Mouse (Mus musculus): ENCODE measurements at regions not wholly inside any gene's neighbourhood (a gene's known extent, or its start where the extent isn't known, plus 50 kb on each side); places are given as distances from the start of the nearest gene placed in this dataset.

GRCm38 (mm10) chr10:17106831-17107230, 616.2 kb upstream of the Cited2 start:
- Histone ChIP-seq H3K36me3 (ENCODE audit: insufficient read depth, low read length) (no peaks in the 10 kb centered on the region), H3K9me3 (ENCODE audit: low read length) (no peaks in the 10 kb centered on the region), H3K4me2 (ENCODE audit: low read depth, low read length, poor library complexity, severe bottlenecking) (no peak overlapping the region), H3K4me3 (ENCODE audit: low read depth, low read length) (no peak overlapping the region), H3K4me1 (ENCODE audit: insufficient read depth, low read length) (no peaks in the 10 kb centered on the region), H3K27me3 (ENCODE audit: insufficient read depth, low read length) (no peaks in the 10 kb centered on the region), H3K27ac (ENCODE audit: low read depth, low read length) (no peak overlapping the region), H3K9ac (replicated peaks; ENCODE audit: low read length, poor library complexity, severe bottlenecking) (no peak overlapping the region)
- ATAC-seq (ENCODE audit: low FRiP score): no peak
- 96% methylated on average over 1 of the region's 1 CpGs for WGBS
- no peak for TF ChIP-seq CTCF (IDR thresholded peaks at IDR 0.05)
- DNase-seq (ENCODE audit: low spot score): no peak

GRCm38 (mm10) chr10:17111071-17111470, 611.9 kb upstream of the Cited2 start:
- WGBS: 74% methylated on average over 2 of the region's 2 CpGs
- Histone ChIP-seq H3K9ac (replicated peaks; ENCODE audit: low read length, poor library complexity, severe bottlenecking) (no peak overlapping the region), H3K4me1 (ENCODE audit: insufficient read depth, low read length) (no peaks in the 10 kb centered on the region), H3K9me3 (ENCODE audit: low read length) (no peaks in the 10 kb centered on the region), H3K4me2 (ENCODE audit: low read depth, low read length, poor library complexity, severe bottlenecking) (no peak overlapping the region), H3K36me3 (ENCODE audit: insufficient read depth, low read length) (no peaks in the 10 kb centered on the region), H3K27ac (ENCODE audit: low read depth, low read length) (no peak overlapping the region), H3K27me3 (ENCODE audit: insufficient read depth, low read length) (no peaks in the 10 kb centered on the region), H3K4me3 (ENCODE audit: low read depth, low read length) (no peak overlapping the region)
- DNase-seq (ENCODE audit: low spot score): no peak
- no peak for TF ChIP-seq CTCF (IDR thresholded peaks at IDR 0.05)
- ATAC-seq (ENCODE audit: low FRiP score): no peak

DNA sequence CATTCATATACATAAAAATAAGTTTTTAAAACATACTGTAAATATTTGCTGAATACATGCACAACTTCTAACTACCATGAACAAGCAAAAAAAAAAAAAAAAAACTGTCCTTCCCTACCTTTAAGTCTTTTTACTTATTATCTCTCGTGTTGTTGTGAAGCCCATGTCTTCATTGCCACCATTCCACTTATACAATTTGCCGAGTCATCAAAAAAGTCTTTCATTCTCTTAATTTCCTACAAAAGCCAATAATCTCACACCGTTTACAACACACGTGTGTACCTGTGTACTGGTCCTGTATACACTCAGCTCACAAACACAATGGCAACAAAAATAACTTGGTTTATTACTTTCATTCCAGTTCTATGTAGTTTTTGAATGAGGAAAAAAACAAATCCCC, 608.2 kb upstream of the Cited2 start:
- TF ChIP-seq CTCF (IDR thresholded peaks at IDR 0.05): no peak
- Histone ChIP-seq H3K27me3 (ENCODE audit: insufficient read depth, low read length) (no peaks in the 10 kb centered on the region), H3K4me3 (ENCODE audit: low read depth, low read length) (no peak overlapping the region), H3K9ac (replicated peaks; ENCODE audit: low read length, poor library complexity, severe bottlenecking) (no peak overlapping the region), H3K36me3 (ENCODE audit: insufficient read depth, low read length) (no peaks in the 10 kb centered on the region), H3K4me1 (ENCODE audit: insufficient read depth, low read length) (no peaks in the 10 kb centered on the region), H3K9me3 (ENCODE audit: low read length) (no peaks in the 10 kb centered on the region), H3K27ac (ENCODE audit: low read depth, low read length) (no peak overlapping the region), H3K4me2 (ENCODE audit: low read depth, low read length, poor library complexity, severe bottlenecking) (no peak overlapping the region)
- DNase-seq (ENCODE audit: low spot score) (no peak), ATAC-seq (ENCODE audit: low FRiP score) (no peak)
- WGBS: 97% methylated on average over 4 of the region's 4 CpGs

- TF ChIP-seq CTCF (IDR thresholded peaks at IDR 0.05): no peak
- Histone ChIP-seq H3K9me3 (ENCODE audit: low read length) (no peaks in the 10 kb centered on the region), H3K36me3 (ENCODE audit: insufficient read depth, low read length) (no peaks in the 10 kb centered on the region), H3K4me2 (ENCODE audit: low read depth, low read length, poor library complexity, severe bottlenecking) (no peak overlapping the region), H3K27me3 (ENCODE audit: insufficient read depth, low read length) (no peaks in the 10 kb centered on the region), H3K4me3 (ENCODE audit: low read depth, low read length) (no peak overlapping the region), H3K4me1 (ENCODE audit: insufficient read depth, low read length) (no peaks in the 10 kb centered on the region), H3K9ac (replicated peaks; ENCODE audit: low read length, poor library complexity, severe bottlenecking) (no peak overlapping the region), H3K27ac (ENCODE audit: low read depth, low read length) (no peak overlapping the region)
- DNase-seq (ENCODE audit: low spot score) (peak; percentile 2), ATAC-seq (ENCODE audit: low FRiP score) (no peak)
- WGBS: 92% methylated on average over 4 of the region's 4 CpGs
These were observed 593.4 kb upstream of the Cited2 start for GRCm38 (mm10) chr10:17129391-17130163.

- Histone ChIP-seq H3K27me3 (ENCODE audit: insufficient read depth, low read length) (no peaks in the 10 kb centered on the region), H3K4me3 (ENCODE audit: low read depth, low read length) (no peak overlapping the region), H3K36me3 (ENCODE audit: insufficient read depth, low read length) (no peaks in the 10 kb centered on the region), H3K4me1 (ENCODE audit: insufficient read depth, low read length) (no peaks in the 10 kb centered on the region), H3K27ac (ENCODE audit: low read depth, low read length) (no peak overlapping the region), H3K4me2 (ENCODE audit: low read depth, low read length, poor library complexity, severe bottlenecking) (no peak overlapping the region), H3K9me3 (ENCODE audit: low read length) (no peaks in the 10 kb centered on the region), H3K9ac (replicated peaks; ENCODE audit: low read length, poor library complexity, severe bottlenecking) (no peak overlapping the region)
- TF ChIP-seq CTCF (IDR thresholded peaks at IDR 0.05): no peak
- WGBS: 90% methylated on average over 1 of the region's 1 CpGs
- no peak for ATAC-seq (ENCODE audit: low FRiP score)
- DNase-seq (ENCODE audit: low spot score): no peak
These were observed 592.4 kb upstream of the Cited2 start for GRCm38 (mm10) chr10:17130661-17131060.

DNA sequence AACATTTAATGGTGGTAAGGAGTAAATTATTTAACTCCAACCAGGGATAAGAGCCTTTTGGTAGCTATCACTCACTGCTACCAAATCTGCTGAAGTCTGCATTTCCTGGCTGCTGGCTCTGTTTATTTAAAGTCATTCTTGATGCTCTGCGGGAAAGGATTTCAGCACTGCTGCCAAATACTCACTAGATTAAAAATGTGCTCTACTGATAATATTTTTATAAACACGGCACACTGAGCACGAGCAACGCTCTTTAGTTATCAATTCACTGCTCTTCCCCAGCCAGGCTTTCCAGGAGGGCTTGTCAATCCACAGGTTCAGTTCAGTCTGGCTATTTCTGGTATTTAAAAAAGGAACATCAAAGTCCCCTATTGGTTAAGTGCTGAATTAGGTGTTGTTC, 591.3 kb upstream of the Cited2 start:
- no peak for ATAC-seq (ENCODE audit: low FRiP score)
- no peaks in the 10 kb centered on the region for H3K4me1 ChIP-seq (ENCODE audit: insufficient read depth, low read length)

More for the DNA sequence above, 591.3 kb upstream of the Cited2 start:
- no peak for TF ChIP-seq CTCF (IDR thresholded peaks at IDR 0.05)
- WGBS: 31% methylated on average over 4 of the region's 4 CpGs
- peak; percentile 42 for DNase-seq (ENCODE audit: low spot score)
- no peaks in the 10 kb centered on the region for H3K36me3 ChIP-seq (ENCODE audit: insufficient read depth, low read length)
- H3K27me3 ChIP-seq (ENCODE audit: insufficient read depth, low read length): no peaks in the 10 kb centered on the region
- H3K27ac ChIP-seq (ENCODE audit: low read depth, low read length): no peak overlapping the region
- H3K4me2 ChIP-seq (ENCODE audit: low read depth, low read length, poor library complexity, severe bottlenecking): no peak overlapping the region
- H3K4me3 ChIP-seq (ENCODE audit: low read depth, low read length): no peak overlapping the region
- no peak overlapping the region for H3K9ac ChIP-seq (replicated peaks; ENCODE audit: low read length, poor library complexity, severe bottlenecking)
- no peaks in the 10 kb centered on the region for H3K9me3 ChIP-seq (ENCODE audit: low read length)

Data from midbrain, postnatal 0 days (tissue).